Mouse (Mus musculus): ENCODE data around the gene Coch.
A peak's percentile ranks its signal among the peaks of the same experiment; 100 is the strongest.
"Not testable (repeated sequence)": the region's sequence is repeated elsewhere in the genome, so short reads cannot be mapped to it uniquely, and the experiment has no call there.

The Coch gene

GRCm38 (mm10) chr12:51636689-51637470 is 43.7 kb downstream of the Coch start:
- DNase-seq (ENCODE audit: low read depth, low spot score), result no peak

- DNase-seq (ENCODE audit: low read depth, low spot score), result peak; percentile 6
Measured at GRCm38 (mm10) chr12:51641871-51642270, 48.7 kb downstream of the Coch start.

DNA sequence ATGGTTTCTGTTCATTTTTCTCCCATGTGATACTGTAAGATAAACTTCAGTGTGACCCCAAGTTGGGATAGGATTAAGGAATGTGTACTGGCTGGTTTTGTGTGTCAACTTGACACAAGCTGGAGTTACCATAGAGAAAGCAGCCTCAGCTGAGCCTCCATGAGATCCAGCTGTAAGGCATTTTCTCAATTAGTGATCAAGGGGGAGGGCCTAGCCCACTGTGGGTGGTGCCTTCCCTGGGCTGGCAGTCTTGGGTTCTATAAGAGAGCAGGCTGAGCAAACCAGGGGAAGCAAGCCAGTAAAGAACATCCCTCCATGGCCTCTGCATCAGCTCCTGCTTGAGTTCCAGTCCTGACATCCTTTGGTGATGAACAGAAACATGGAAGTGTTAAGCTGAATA is 56.3 kb downstream of the Coch start:
- DNase-seq (ENCODE audit: low read depth, low spot score), result not testable (repeated sequence)

Measured in mesoderm, embryonic 11.5 days (tissue).